8 mouse cellular contexts compared by ENCODE assay signal in the genomic region with DNA sequence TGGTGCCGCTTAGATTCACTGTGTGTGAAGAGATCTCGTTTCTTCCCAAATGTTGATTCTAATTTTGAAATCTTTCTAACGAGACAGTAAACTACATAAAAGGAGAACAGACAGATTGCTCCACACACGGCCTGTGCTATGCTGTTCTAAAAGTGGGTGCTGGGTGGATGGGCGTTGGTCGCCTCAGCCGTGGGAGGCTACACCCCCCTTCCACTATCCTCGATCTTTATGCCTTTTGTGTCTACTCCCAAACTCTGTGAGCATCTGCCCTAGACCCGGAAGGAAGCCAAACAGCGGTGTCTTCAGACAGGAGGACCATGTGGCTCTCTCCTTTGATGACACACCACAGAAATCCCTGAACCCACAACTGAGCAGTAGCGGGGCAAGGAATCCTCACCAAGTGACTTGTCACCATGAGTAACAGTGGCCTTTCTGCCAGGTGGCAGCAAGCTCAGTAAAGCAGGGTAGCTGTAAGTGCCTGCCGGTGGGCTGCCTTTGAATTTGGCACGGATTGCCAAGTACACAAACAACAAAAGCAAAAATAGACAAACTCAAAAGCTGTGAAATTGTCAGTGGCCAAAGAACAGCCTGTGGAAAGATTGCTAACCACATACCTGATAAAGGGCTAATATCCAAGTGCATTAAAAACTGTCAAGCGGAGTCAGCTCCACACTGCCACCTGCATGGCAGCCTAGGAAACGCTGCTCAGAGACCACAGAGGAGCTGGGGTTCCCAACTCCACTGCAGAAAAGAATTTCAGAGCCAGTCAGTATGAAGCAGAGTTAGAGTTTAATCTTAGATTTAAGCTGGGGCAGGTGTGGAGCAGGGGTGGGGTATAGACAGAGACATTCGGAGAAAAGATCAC. TPM values are rescaled to one million over a fixed set of nuclear protein-coding genes. Genes with fewer than 3 reads are reported as not detected.
DNase-seq lines count a peak whose midpoint lies in the region; ATAC-seq lines count a peak whose summit lies in the region.

No protein-coding gene starts in this region.

- ATAC-seq in kidney, embryonic 16.5 days (ENCODE audit: low FRiP score, low TSS enrichment) = no peak
- ATAC-seq in neural tube, embryonic 11.5 days (ENCODE audit: insufficient read depth, low FRiP score, low TSS enrichment) = no peak

- no peaks in the 10 kb centered on the region for H3K27me3 ChIP-seq in kidney, embryonic 16.5 days (ENCODE audit: insufficient read depth, low read length)
- no peaks in the 10 kb centered on the region for H3K27me3 ChIP-seq in neural tube, embryonic 11.5 days (ENCODE audit: control insufficient read depth, insufficient read depth, low read length)

- H3K27ac ChIP-seq in kidney, embryonic 16.5 days (ENCODE audit: low read length) = no peak overlapping the region
- no peak overlapping the region for H3K27ac ChIP-seq in neural tube, embryonic 11.5 days (ENCODE audit: low read depth, low read length)

- 0 out of 2 replicates have a peak, but pooled peaks cover 2% of the 10 kb centered on the region for H3K4me1 ChIP-seq in kidney, embryonic 16.5 days (ENCODE audit: insufficient read depth, low read length)
- no peaks in the 10 kb centered on the region for H3K4me1 ChIP-seq in neural tube, embryonic 11.5 days (ENCODE audit: control insufficient read depth, insufficient read depth, low read length)

- no peaks in the 10 kb centered on the region for H3K36me3 ChIP-seq in kidney, embryonic 16.5 days (ENCODE audit: insufficient read depth, low read length)
- no peaks in the 10 kb centered on the region for H3K36me3 ChIP-seq in neural tube, embryonic 11.5 days (ENCODE audit: control insufficient read depth, insufficient read depth, low read length)

- no peaks in the 10 kb centered on the region for H3K9me3 ChIP-seq in kidney, embryonic 16.5 days (ENCODE audit: low read length)
- no peaks in the 10 kb centered on the region for H3K9me3 ChIP-seq in neural tube, embryonic 11.5 days (ENCODE audit: control insufficient read depth, low read length)

- whole genome bisulfite sequencing in kidney, embryonic 16.5 days = 60% methylated on average over 16 of the region's 16 CpGs
- WGBS in neural tube, embryonic 11.5 days = 65% methylated on average over 16 of the region's 16 CpGs

- H3K4me2 ChIP-seq in kidney, embryonic 16.5 days (replicated peaks; ENCODE audit: low read depth, low read length) = no peak overlapping the region
- H3K4me2 ChIP-seq in neural tube, embryonic 11.5 days (ENCODE audit: low read depth) = no peak overlapping the region

- H3K4me3 ChIP-seq in kidney, embryonic 16.5 days (ENCODE audit: low read length) = no peak overlapping the region
- no peak overlapping the region for H3K4me3 ChIP-seq in neural tube, embryonic 11.5 days (ENCODE audit: low read depth, low read length)

- DNase-seq in kidney, adult 11 months = peak; percentile 27
- DNase-seq in NIH3T3 (ENCODE audit: low read depth) = peak; percentile 90
- peak; percentile 79 for DNase-seq in embryo, embryonic 10.5 days (ENCODE audit: low spot score)
- peak; percentile 71 for DNase-seq in heart, postnatal 4 days
- DNase-seq in left cerebral cortex, postnatal 10 days (ENCODE audit: extremely low spot score in 1 of 2, low spot score in 2 of 2) = peak; percentile 45 to 55
- DNase-seq in neural tube, embryonic 11.5 days (ENCODE audit: low spot score) = peak; percentile 75
- no peak for DNase-seq in spleen, adult 12 weeks (ENCODE audit: low spot score)

- no peak overlapping the region for H3K9ac ChIP-seq in kidney, embryonic 16.5 days (replicated peaks; ENCODE audit: low read length)
- H3K9ac ChIP-seq in neural tube, embryonic 11.5 days (ENCODE audit: low read length) = no peak overlapping the region

- intact Hi-C loops in left cerebral cortex, postnatal 10 days (cut with DNase I) = loop anchor here (5.0 kb wide), 2 partner anchors 41 to 116 kb away; a partner anchor contains a TSS

RNA-seq across cellular contexts. Expression of a gene that starts 37.1 kb away (rescaled TPM):
- 50.8 and 51.5 TPM in 2 replicates for polyA plus RNA-seq in kidney, embryonic 16.5 days (2015; fragmentation: Nextera tagmentation; extraction: Ambion mirVana)
- total RNA-seq in heart, postnatal 4 days (2021) = 10 to 100 TPM in 1 of 2 experiments, 1 to 10 TPM in 1; 9.4 to 12.0 TPM
- total RNA-seq in left cerebral cortex, postnatal 10 days (2021) = 10 to 100 TPM; 61.3 to 63.1 TPM
- polyA plus RNA-seq in neural tube, embryonic 11.5 days (2014; fragmentation: Nextera tagmentation; extraction: Ambion mirVana) = 66.1 and 71.4 TPM in 2 replicates

Comparison
In these comparisons a context has a peak if more than half of its experiments do, and no peak if none do; other contexts are left out.
1. RNA of a gene that starts 37.1 kb away (total RNA-seq): 61.3 to 63.1 TPM in left cerebral cortex, postnatal 10 days; 9.4 to 12.0 TPM in heart, postnatal 4 days; every median in the first group is over 4 times any median in the second.